Mouse (Mus musculus): ENCODE measurements around the gene Samd15. TPM values are rescaled to one million over a fixed set of nuclear protein-coding genes. Genes with fewer than 3 reads are reported as not detected.

Samd15 gene
- polyA plus RNA-seq, 1 experiment from 2014 or later, result 1.0 TPM

- H3K4me2 ChIP-seq (replicated peaks; ENCODE audit: low read depth), result no peak within 1 kb of the TSS
- ATAC-seq (ENCODE audit: low FRiP score, low TSS enrichment), result no peak
- no peaks in the 10 kb centered on the region for H3K4me1 ChIP-seq (replicated peaks; ENCODE audit: control insufficient read depth, insufficient read depth)
- no peak within 1 kb of the TSS for H3K9ac ChIP-seq (ENCODE audit: low read length)
- TF ChIP-seq EP300 (optimal IDR thresholded peaks at IDR 0.05) (no peak), CTCF (IDR thresholded peaks at IDR 0.05; ENCODE audit: low read depth) (no peak)
- H3K9me3 ChIP-seq (ENCODE audit: control insufficient read depth, low read length), result no peaks in the 10 kb centered on the region
- no peak within 1 kb of the TSS for H3K27ac ChIP-seq (replicated peaks)
- peaks cover 19% of the 10 kb centered on the region for H3K36me3 ChIP-seq (ENCODE audit: control insufficient read depth, insufficient read depth, low read length)
- no peak for DNase-seq (ENCODE audit: low spot score)
- H3K4me3 ChIP-seq (ENCODE audit: low read depth, low read length), result no peak within 1 kb of the TSS
- no peaks in the 10 kb centered on the region for H3K27me3 ChIP-seq (ENCODE audit: control insufficient read depth, insufficient read depth, low read length)
- 88% methylated on average over 1 of the region's 1 CpGs for WGBS
Measured at GRCm38 (mm10) chr12:87238632-87239031, 39.1 kb downstream of the Samd15 start, which contains the start of gene Noxred1. TSS of gene Noxred1 (minus strand) at chr12:87238732.

GRCm38 (mm10) chr12:87250161-87250560 lies 50.6 kb downstream of the Samd15 start:
- no peak overlapping the region for H3K9ac ChIP-seq (ENCODE audit: low read length)
- ATAC-seq (ENCODE audit: low FRiP score, low TSS enrichment) (no peak), DNase-seq (ENCODE audit: low spot score) (no peak)
- TF ChIP-seq CTCF (IDR thresholded peaks at IDR 0.05; ENCODE audit: low read depth), result no peak
- TF ChIP-seq EP300 (optimal IDR thresholded peaks at IDR 0.05), result no peak
- H3K4me2 ChIP-seq (replicated peaks; ENCODE audit: low read depth), result no peak overlapping the region
- no peaks in the 10 kb centered on the region for H3K27me3 ChIP-seq (ENCODE audit: control insufficient read depth, insufficient read depth, low read length)
- WGBS, result 81% methylated on average over 6 of the region's 6 CpGs
- H3K27ac ChIP-seq (replicated peaks), result no peak overlapping the region
- no peaks in the 10 kb centered on the region for H3K4me1 ChIP-seq (replicated peaks; ENCODE audit: control insufficient read depth, insufficient read depth)
- H3K36me3 ChIP-seq (ENCODE audit: control insufficient read depth, insufficient read depth, low read length), result peaks cover 24% of the 10 kb centered on the region
- no peak overlapping the region for H3K4me3 ChIP-seq (ENCODE audit: low read depth, low read length)
- no peaks in the 10 kb centered on the region for H3K9me3 ChIP-seq (ENCODE audit: control insufficient read depth, low read length)

DNA sequence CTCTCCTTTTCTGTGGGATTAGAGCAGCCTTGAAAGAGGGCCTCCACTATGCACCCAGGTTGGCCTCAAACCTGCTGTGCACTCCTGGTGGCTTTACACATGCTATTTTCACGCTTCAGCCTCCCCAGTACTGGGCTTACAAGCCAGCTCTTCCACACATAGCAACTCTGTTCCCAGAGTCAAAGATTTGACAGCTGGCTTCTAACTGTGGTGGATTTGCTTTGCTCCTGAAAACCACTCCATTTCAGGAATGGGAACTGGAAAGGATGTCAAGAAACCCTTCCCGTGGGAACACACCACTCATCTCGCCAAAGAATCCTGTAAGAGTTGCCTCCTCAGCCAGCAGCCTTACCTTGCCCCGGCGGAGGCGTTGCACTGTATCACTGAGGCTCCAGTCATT lies 54.4 kb downstream of the Samd15 start:
- H3K4me1 ChIP-seq (replicated peaks; ENCODE audit: control insufficient read depth, insufficient read depth), result no peaks in the 10 kb centered on the region
- DNase-seq (ENCODE audit: low spot score), result no peak
- no peaks in the 10 kb centered on the region for H3K27me3 ChIP-seq (ENCODE audit: control insufficient read depth, insufficient read depth, low read length)
- no peak overlapping the region for H3K27ac ChIP-seq (replicated peaks)
- H3K4me3 ChIP-seq (ENCODE audit: low read depth, low read length), result no peak overlapping the region
- H3K36me3 ChIP-seq (ENCODE audit: control insufficient read depth, insufficient read depth, low read length), result peaks cover 26% of the 10 kb centered on the region
- H3K9ac ChIP-seq (ENCODE audit: low read length), result no peak overlapping the region
- TF ChIP-seq CTCF (IDR thresholded peaks at IDR 0.05; ENCODE audit: low read depth) (no peak), EP300 (optimal IDR thresholded peaks at IDR 0.05) (no peak)
- ATAC-seq (ENCODE audit: low FRiP score, low TSS enrichment), result no peak
- no peak overlapping the region for H3K4me2 ChIP-seq (replicated peaks; ENCODE audit: low read depth)
- 95% methylated on average over 6 of the region's 6 CpGs for WGBS
- no peaks in the 10 kb centered on the region for H3K9me3 ChIP-seq (ENCODE audit: control insufficient read depth, low read length)

DNA sequence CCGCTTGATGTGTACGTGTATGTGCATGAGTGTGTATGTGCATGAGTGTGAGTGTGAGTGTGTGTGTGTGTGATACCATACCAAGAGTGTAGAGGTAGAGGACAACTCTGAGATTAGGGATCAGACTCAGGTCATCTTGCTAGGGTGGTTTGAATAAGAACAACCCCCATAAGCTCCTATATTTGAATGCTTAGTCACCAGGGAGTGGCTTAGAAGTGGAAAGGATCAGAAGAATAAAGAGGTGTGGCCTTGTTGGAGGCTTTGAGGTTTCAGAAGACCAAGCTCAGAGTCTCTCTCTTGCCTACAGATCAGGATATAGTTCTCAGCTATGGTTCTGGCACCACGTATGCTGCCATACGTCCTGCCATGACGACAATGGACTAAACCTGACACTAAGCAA lies 57.1 kb downstream of the Samd15 start:
- no peaks in the 10 kb centered on the region for H3K4me1 ChIP-seq (replicated peaks; ENCODE audit: control insufficient read depth, insufficient read depth)
- ATAC-seq (ENCODE audit: low FRiP score, low TSS enrichment), result peak; percentile 57; the same call in 1 of the 2 replicates
- no peak overlapping the region for H3K9ac ChIP-seq (ENCODE audit: low read length)
- no peaks in the 10 kb centered on the region for H3K9me3 ChIP-seq (ENCODE audit: control insufficient read depth, low read length)
- no peak for DNase-seq (ENCODE audit: low spot score)
- no peaks in the 10 kb centered on the region for H3K27me3 ChIP-seq (ENCODE audit: control insufficient read depth, insufficient read depth, low read length)
- peak overlapping the region; percentile 8; the same call in 1 of the 2 replicates for H3K27ac ChIP-seq (replicated peaks)
- TF ChIP-seq EP300 (optimal IDR thresholded peaks at IDR 0.05), result no peak
- no peak for TF ChIP-seq CTCF (IDR thresholded peaks at IDR 0.05; ENCODE audit: low read depth)
- H3K36me3 ChIP-seq (ENCODE audit: control insufficient read depth, insufficient read depth, low read length), result peaks cover 29% of the 10 kb centered on the region
- no peak overlapping the region for H3K4me2 ChIP-seq (replicated peaks; ENCODE audit: low read depth)
- no peak overlapping the region for H3K4me3 ChIP-seq (ENCODE audit: low read depth, low read length)
- 75% methylated on average over 5 of the region's 5 CpGs for whole genome bisulfite sequencing

DNA sequence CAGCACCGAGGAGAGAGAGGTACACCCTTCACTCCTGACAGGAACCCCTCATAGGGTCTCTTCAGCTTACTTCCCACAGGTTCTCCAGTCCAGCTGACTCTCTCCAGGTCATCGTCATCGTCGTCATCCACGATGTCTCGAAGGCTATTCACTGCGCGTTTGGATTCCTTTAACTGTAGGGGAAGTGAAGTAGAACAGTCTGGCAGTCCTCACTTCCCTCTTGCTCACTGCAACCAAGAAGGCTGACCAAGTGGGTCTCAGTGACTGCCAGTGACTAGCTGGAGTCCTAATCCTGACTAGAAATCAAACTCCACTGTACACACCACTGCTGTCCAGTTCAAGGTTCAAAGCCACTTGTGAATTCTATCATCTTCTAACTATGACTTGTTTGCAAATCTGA lies 61.0 kb downstream of the Samd15 start:
- ATAC-seq (ENCODE audit: low FRiP score, low TSS enrichment) (no peak), DNase-seq (ENCODE audit: low spot score) (no peak)
- Histone ChIP-seq H3K4me3 (ENCODE audit: low read depth, low read length) (no peak overlapping the region), H3K27me3 (ENCODE audit: control insufficient read depth, insufficient read depth, low read length) (no peaks in the 10 kb centered on the region), H3K4me1 (replicated peaks; ENCODE audit: control insufficient read depth, insufficient read depth) (no peaks in the 10 kb centered on the region), H3K9me3 (ENCODE audit: control insufficient read depth, low read length) (no peaks in the 10 kb centered on the region), H3K4me2 (replicated peaks; ENCODE audit: low read depth) (no peak overlapping the region), H3K27ac (replicated peaks) (no peak overlapping the region), H3K36me3 (ENCODE audit: control insufficient read depth, insufficient read depth, low read length) (peaks cover 18% of the 10 kb centered on the region), H3K9ac (ENCODE audit: low read length) (no peak overlapping the region)
- TF ChIP-seq EP300 (optimal IDR thresholded peaks at IDR 0.05) (no peak), CTCF (IDR thresholded peaks at IDR 0.05; ENCODE audit: low read depth) (no peak)
- 97% methylated on average over 8 of the region's 8 CpGs for WGBS

Other genes starting within 250 kb of the Samd15 start
- 0.53 and 0.58 TPM in 2 replicates for gene Zdhhc22, start 209.3 kb upstream of the Samd15 start, polyA plus RNA-seq (2015; fragmentation: Nextera tagmentation; extraction: Ambion mirVana)
- gene Tmem63c, start 178.4 kb upstream of the Samd15 start, polyA plus RNA-seq (2015; fragmentation: Nextera tagmentation; extraction: Ambion mirVana), result 0.72 and 0.74 TPM in 2 replicates
- 11.1 and 11.8 TPM in 2 replicates for gene Ngb, start 97.2 kb upstream of the Samd15 start, polyA plus RNA-seq (2015; fragmentation: Nextera tagmentation; extraction: Ambion mirVana)
- 23.6 and 31.3 TPM in 2 replicates for gene Gstz1, start 52.6 kb upstream of the Samd15 start, polyA plus RNA-seq (2015; fragmentation: Nextera tagmentation; extraction: Ambion mirVana)
- 4.4 and 4.8 TPM in 2 replicates for gene Pomt2, start 51.8 kb upstream of the Samd15 start, polyA plus RNA-seq (2015; fragmentation: Nextera tagmentation; extraction: Ambion mirVana)
- gene Tmed8, start 731 bp downstream of the Samd15 start, polyA plus RNA-seq (2015; fragmentation: Nextera tagmentation; extraction: Ambion mirVana), result 1.1 TPM in 2 replicates
- 0.11 TPM in 1 of 2 replicates, not detected in the other for gene Noxred1, start 39.0 kb downstream of the Samd15 start, polyA plus RNA-seq (2015; fragmentation: Nextera tagmentation; extraction: Ambion mirVana)
- gene Vipas39, start 66.5 kb downstream of the Samd15 start, polyA plus RNA-seq (2015; fragmentation: Nextera tagmentation; extraction: Ambion mirVana), result 20.7 and 22.3 TPM in 2 replicates
- 94.9 and 96.1 TPM in 2 replicates for gene Ahsa1, start 66.8 kb downstream of the Samd15 start, polyA plus RNA-seq (2015; fragmentation: Nextera tagmentation; extraction: Ambion mirVana)
- 0.28 and 0.34 TPM in 2 replicates for gene Ism2, start 100.0 kb downstream of the Samd15 start, polyA plus RNA-seq (2015; fragmentation: Nextera tagmentation; extraction: Ambion mirVana)
- gene Sptlc2, start 188.6 kb downstream of the Samd15 start, polyA plus RNA-seq (2015; fragmentation: Nextera tagmentation; extraction: Ambion mirVana), result 201 and 204 TPM in 2 replicates
- gene Slirp, start 244.2 kb downstream of the Samd15 start, polyA plus RNA-seq (2015; fragmentation: Nextera tagmentation; extraction: Ambion mirVana), result 226 and 238 TPM in 2 replicates
- 21.7 and 21.8 TPM in 2 replicates for gene Alkbh1, start 244.3 kb downstream of the Samd15 start, polyA plus RNA-seq (2015; fragmentation: Nextera tagmentation; extraction: Ambion mirVana)

Data from stomach, postnatal 0 days (tissue).